Comparison of ENCODE assay signal across 8 mouse cellular contexts in the genomic region with DNA sequence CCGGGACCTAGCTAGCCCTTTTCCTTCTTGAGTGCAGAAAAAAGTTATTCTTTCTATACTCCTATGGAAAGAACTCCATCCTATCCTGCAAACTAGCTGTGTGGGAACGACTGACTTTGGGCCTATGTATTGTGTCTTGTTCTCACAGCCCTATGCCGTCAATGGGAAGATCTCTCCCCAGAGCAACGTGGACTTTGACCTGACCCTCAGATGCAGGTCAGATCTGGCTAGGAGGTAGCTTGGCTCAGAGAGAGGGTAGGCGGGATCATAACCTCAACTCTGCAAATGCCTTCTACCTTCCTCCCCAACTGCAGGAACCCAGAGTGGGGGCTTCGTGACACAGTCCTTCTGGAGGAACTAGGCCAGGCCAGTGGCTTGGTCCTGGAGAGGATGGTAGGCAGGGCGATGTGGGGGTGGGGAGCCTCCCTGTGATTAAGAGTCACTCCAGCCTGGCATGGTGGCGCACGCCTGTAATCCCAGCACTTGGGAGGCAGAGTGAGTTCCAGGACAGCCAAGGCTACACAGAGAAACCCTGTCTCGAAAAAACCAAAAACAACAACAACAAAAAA. TPM values are rescaled to one million over a fixed set of nuclear protein-coding genes. Genes with fewer than 3 reads are reported as not detected.
A peak's percentile ranks its signal among the peaks of the same experiment; 100 is the strongest.
DNase-seq lines count a peak whose midpoint lies in the region; ATAC-seq and TF ChIP-seq lines count a peak whose summit lies in the region.

No protein-coding gene starts in this region.

- DNase-seq in adrenal gland, postnatal 10 days, result peak; percentile 24
- DNase-seq in adrenal gland, postnatal 4 days (ENCODE audit: low spot score in 2 of 2), result no peak
- no peak for DNase-seq in hindbrain, embryonic 14.5 days (ENCODE audit: low spot score)
- peak; percentile 96 for DNase-seq in liver, adult 2 months (ENCODE audit: extremely low read depth, low read depth, low spot score)
- no peak for DNase-seq in thymus, adult 18-20 months
- no peak for DNase-seq in layer of hippocampus, postnatal 36 days
- no peak for DNase-seq in frontal cortex, postnatal 25 days (ENCODE audit: low spot score in 2 of 2)

- no peak for TF ChIP-seq CTCF in E14TG2a.4 (conservative IDR thresholded peaks at IDR 0.05; ENCODE audit: low read length)
- TF ChIP-seq CTCF in liver, adult 2 months (IDR thresholded peaks at IDR 0.05; ENCODE audit: low read depth, low read length), result no peak

- H3K4me1 ChIP-seq in E14TG2a.4 (replicated peaks; ENCODE audit: low read depth, low read length), result peaks cover 75% of the 10 kb centered on the region
- H3K4me1 ChIP-seq in hindbrain, embryonic 14.5 days (replicated peaks; ENCODE audit: control insufficient read depth, insufficient read depth, low read length), result peaks cover 29% of the 10 kb centered on the region
- peaks cover 19% of the 10 kb centered on the region for H3K4me1 ChIP-seq in liver, adult 2 months (ENCODE audit: control insufficient read depth, insufficient read depth, low read length)

- H3K4me3 ChIP-seq in E14TG2a.4 (replicated peaks; ENCODE audit: low read length), result peak overlapping the region; percentile 90
- peak overlapping the region; percentile 68 for H3K4me3 ChIP-seq in hindbrain, embryonic 14.5 days (replicated peaks; ENCODE audit: low read length)
- peak overlapping the region; percentile 81 for H3K4me3 ChIP-seq in liver, adult 2 months (ENCODE audit: insufficient read depth, low read depth, low read length)

- WGBS in hindbrain, embryonic 14.5 days, result 54% methylated on average over 10 of the region's 10 CpGs
- 26% methylated on average over 10 of the region's 10 CpGs for WGBS in liver, adult 2 months

- ATAC-seq in hindbrain, embryonic 14.5 days (ENCODE audit: low FRiP score), result no peak

- no peaks in the 10 kb centered on the region; the same call in 1 of the 2 replicates for H3K27me3 ChIP-seq in E14TG2a.4 (ENCODE audit: insufficient read depth, low read length)
- H3K27me3 ChIP-seq in hindbrain, embryonic 14.5 days (ENCODE audit: control insufficient read depth, insufficient read depth, low read length), result no peaks in the 10 kb centered on the region
- no peaks in the 10 kb centered on the region for H3K27me3 ChIP-seq in liver, adult 2 months (ENCODE audit: control insufficient read depth, insufficient read depth, low read length)

- no peak overlapping the region for H3K27ac ChIP-seq in hindbrain, embryonic 14.5 days
- H3K27ac ChIP-seq in liver, adult 2 months (replicated peaks; ENCODE audit: insufficient read depth, low read depth, low read length), result peak overlapping the region; percentile 91

- H3K36me3 ChIP-seq in E14TG2a.4 (ENCODE audit: insufficient read depth, low read length), result peaks cover 41% of the 10 kb centered on the region
- H3K36me3 ChIP-seq in hindbrain, embryonic 14.5 days (replicated peaks; ENCODE audit: control insufficient read depth, insufficient read depth), result peaks cover 18% of the 10 kb centered on the region
- H3K36me3 ChIP-seq in liver, adult 2 months (ENCODE audit: control insufficient read depth, insufficient read depth, low read length), result no peaks in the 10 kb centered on the region

- H3K4me2 ChIP-seq in hindbrain, embryonic 14.5 days (replicated peaks), result peak overlapping the region; percentile 78

- peak overlapping the region; percentile 92 for H3K9ac ChIP-seq in hindbrain, embryonic 14.5 days
- peak overlapping the region; percentile 87 for H3K9ac ChIP-seq in liver, adult 2 months (ENCODE audit: low read depth, low read length)

- H3K9me3 ChIP-seq in E14TG2a.4 (ENCODE audit: low read length), result no peaks in the 10 kb centered on the region
- H3K9me3 ChIP-seq in hindbrain, embryonic 14.5 days (ENCODE audit: control insufficient read depth, low read length), result no peaks in the 10 kb centered on the region

- TF ChIP-seq POLR2A in liver, adult 2 months (IDR thresholded peaks at IDR 0.05; ENCODE audit: extremely low read depth, insufficient read depth, low read length), result no peak

- H3K79me2 ChIP-seq in liver, adult 2 months (ENCODE audit: control insufficient read depth, insufficient read depth, low read length), result peaks cover 7% of the 10 kb centered on the region; the same call in 1 of the 2 replicates

RNA-seq across cellular contexts. Expression of gene Mettl26, which starts 1.6 kb away (rescaled TPM):
- 10 to 100 TPM; 66.8 to 69.2 TPM for total RNA-seq in adrenal gland, postnatal 10 days (2021)
- 10 to 100 TPM; 80.4 to 81.3 TPM for total RNA-seq in adrenal gland, postnatal 4 days (2021)
- polyA plus RNA-seq in hindbrain, embryonic 14.5 days (2014; fragmentation: Nextera tagmentation; extraction: Ambion mirVana), result 58.5 and 67.3 TPM in 2 replicates
- 129 and 131 TPM in 2 replicates for total RNA-seq in liver, adult 2 months (2014; rRNA removed)
- polyA plus RNA-seq in liver, adult 2 months (2012; rRNA removed), result 415 and 439 TPM in 2 replicates
- total RNA-seq in layer of hippocampus, postnatal 36 days (2021), result 10 to 100 TPM; 36.3 to 37.7 TPM

RNA-seq across cellular contexts. Expression of gene Wfikkn1, which starts 4.2 kb away (rescaled TPM):
- total RNA-seq in adrenal gland, postnatal 10 days (2021), result 1 to 10 TPM in 1 of 2 experiments, under 1 TPM in 1; 0.78 to 2.7 TPM
- total RNA-seq in adrenal gland, postnatal 4 days (2021), result 1 to 10 TPM; 5.1 to 5.2 TPM
- 0.63 and 0.71 TPM in 2 replicates for polyA plus RNA-seq in hindbrain, embryonic 14.5 days (2014; fragmentation: Nextera tagmentation; extraction: Ambion mirVana)
- 0.07 and 0.09 TPM in 2 replicates for total RNA-seq in liver, adult 2 months (2014; rRNA removed)
- 0.24 and 0.92 TPM in 2 replicates for polyA plus RNA-seq in liver, adult 2 months (2012; rRNA removed)
- 1 to 10 TPM; 1.8 to 2.4 TPM for total RNA-seq in layer of hippocampus, postnatal 36 days (2021)

RNA-seq across cellular contexts. Expression of gene Mcrip2, which starts 7.9 kb away (rescaled TPM):
- total RNA-seq in adrenal gland, postnatal 10 days (2021), result 100 to 1,000 TPM; 319 to 366 TPM
- 100 to 1,000 TPM; 193 to 209 TPM for total RNA-seq in adrenal gland, postnatal 4 days (2021)
- 26.8 and 27.3 TPM in 2 replicates for polyA plus RNA-seq in hindbrain, embryonic 14.5 days (2014; fragmentation: Nextera tagmentation; extraction: Ambion mirVana)
- total RNA-seq in liver, adult 2 months (2014; rRNA removed), result 26.1 and 36.0 TPM in 2 replicates
- polyA plus RNA-seq in liver, adult 2 months (2012; rRNA removed), result 139 and 141 TPM in 2 replicates
- total RNA-seq in layer of hippocampus, postnatal 36 days (2021), result 10 to 100 TPM; 25.4 to 28.9 TPM

RNA-seq across cellular contexts. Expression of gene Wdr90, which starts 15.1 kb away (rescaled TPM):
- 10 to 100 TPM; 17.5 to 24.1 TPM for total RNA-seq in adrenal gland, postnatal 10 days (2021)
- 10 to 100 TPM; 53.1 to 58.9 TPM for total RNA-seq in adrenal gland, postnatal 4 days (2021)
- 13.1 and 14.2 TPM in 2 replicates for polyA plus RNA-seq in hindbrain, embryonic 14.5 days (2014; fragmentation: Nextera tagmentation; extraction: Ambion mirVana)
- total RNA-seq in liver, adult 2 months (2014; rRNA removed), result 2.7 and 3.3 TPM in 2 replicates
- polyA plus RNA-seq in liver, adult 2 months (2012; rRNA removed), result 9.0 and 14.1 TPM in 2 replicates
- 10 to 100 TPM; 19.2 to 26.2 TPM for total RNA-seq in layer of hippocampus, postnatal 36 days (2021)

RNA-seq across cellular contexts. Expression of gene Rhot2, which starts 31.8 kb away (rescaled TPM):
- total RNA-seq in adrenal gland, postnatal 10 days (2021), result 10 to 100 TPM; 71.6 to 98.5 TPM
- total RNA-seq in adrenal gland, postnatal 4 days (2021), result 10 to 100 TPM; 89.6 to 95.0 TPM
- 6.5 and 9.9 TPM in 2 replicates for polyA plus RNA-seq in hindbrain, embryonic 14.5 days (2014; fragmentation: Nextera tagmentation; extraction: Ambion mirVana)
- total RNA-seq in liver, adult 2 months (2014; rRNA removed), result 18.0 and 20.9 TPM in 2 replicates
- 63.0 and 71.1 TPM in 2 replicates for polyA plus RNA-seq in liver, adult 2 months (2012; rRNA removed)
- total RNA-seq in layer of hippocampus, postnatal 36 days (2021), result 100 to 1,000 TPM; 102 to 103 TPM

Comparison
In these comparisons a context has a peak if more than half of its experiments do, and no peak if none do; other contexts are left out.
1. DNase-seq: peak in adrenal gland, postnatal 10 days (single experiment) and liver, adult 2 months (single experiment); none in adrenal gland, postnatal 4 days (0 of 2), hindbrain, embryonic 14.5 days (single experiment), thymus, adult 18-20 months (0 of 2), layer of hippocampus, postnatal 36 days (0 of 2) and frontal cortex, postnatal 25 days (0 of 2).
2. Peak in every context shown above with its lines, with median percentiles within 50 percentile points of each other: H3K4me3 ChIP-seq.